Mouse (Mus musculus): ENCODE measurements around the gene Ceacam9.
"Not testable (repeated sequence)": the region's sequence is repeated elsewhere in the genome, so short reads cannot be mapped to it uniquely, and the experiment has no call there.

DNA sequence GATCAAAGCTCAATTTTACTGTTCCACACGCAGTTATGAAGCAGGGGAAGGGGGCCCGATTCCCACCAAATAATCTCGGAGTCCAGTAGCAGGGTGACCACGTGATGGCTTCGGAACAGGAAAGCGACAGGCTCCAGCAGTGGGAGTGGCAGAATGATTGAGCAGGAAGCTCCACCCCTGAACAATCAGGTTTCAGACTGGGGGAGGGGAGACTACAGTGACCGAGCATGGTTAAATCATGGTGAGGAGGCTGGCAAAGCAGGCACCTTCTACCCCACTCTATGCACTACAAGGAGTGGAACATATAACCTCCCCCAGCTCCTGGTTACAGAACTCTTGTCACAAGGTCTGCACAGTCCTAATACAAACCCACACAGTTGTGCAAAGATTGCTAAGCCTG is 7.8 kb downstream of the Ceacam9 start:
- not testable (repeated sequence) for TF ChIP-seq CTCF (IDR thresholded peaks at IDR 0.05; ENCODE audit: control insufficient read depth, insufficient read depth, insufficient replicate concordance, low read depth, low read length); POLR2A (IDR thresholded peaks at IDR 0.05; ENCODE audit: control insufficient read depth, low read depth, low read length)

Data from testis, adult 2 months (tissue).